Mouse (Mus musculus): ENCODE data around the gene Ddx25. TPM values are rescaled to one million over a fixed set of nuclear protein-coding genes. Genes with fewer than 3 reads are reported as not detected.

Gene Ddx25
- 0.10 and 0.12 TPM in 2 replicates for polyA plus RNA-seq (2012; ENCODE audit: low replicate concordance)

GRCm38 (mm10) chr9:35558257-35559008 is at the start of gene Ddx25, which contains the start of gene Pus3:
Ddx25 (minus strand) TSS chr9:35558528.
Pus3 (plus strand) TSS chr9:35558595.

GRCm38 (mm10) chr9:35569571-35570534 is 11.5 kb upstream of the Ddx25 start, which contains the start of the genes Pate2 and Hyls1:
Pate2 (plus strand) TSS chr9:35570284.
Hyls1 (minus strand) TSS chr9:35570398.

GRCm38 (mm10) chr9:35518169-35518568 is 40.2 kb downstream of the Ddx25 start, which contains the start of gene Gm1113:
Gm1113 (minus strand) TSS chr9:35518269.

Other genes starting within 250 kb of the Ddx25 start
- gene Cdon, start 137.4 kb downstream of the Ddx25 start, polyA plus RNA-seq (2012; ENCODE audit: low replicate concordance): 0.62 and 1.0 TPM in 2 replicates
- not detected in 2 replicates for gene Gm1113, start 40.3 kb downstream of the Ddx25 start, polyA plus RNA-seq (2012; ENCODE audit: low replicate concordance)
- gene Pus3, start 67 bp upstream of the Ddx25 start, polyA plus RNA-seq (2012; ENCODE audit: low replicate concordance): 0.81 and 2.2 TPM in 2 replicates
- gene Pate2, start 11.8 kb upstream of the Ddx25 start, polyA plus RNA-seq (2012; ENCODE audit: low replicate concordance): 0.16 and 0.33 TPM in 2 replicates
- gene Hyls1, start 11.9 kb upstream of the Ddx25 start, polyA plus RNA-seq (2012; ENCODE audit: low replicate concordance): 2.8 and 2.9 TPM in 2 replicates
- gene Pate4, start 53.4 kb upstream of the Ddx25 start, polyA plus RNA-seq (2012; ENCODE audit: low replicate concordance): not detected in 2 replicates
- gene Pate3, start 89.7 kb upstream of the Ddx25 start, polyA plus RNA-seq (2012; ENCODE audit: low replicate concordance): not detected in 2 replicates
- gene Pate1, start 128.9 kb upstream of the Ddx25 start, polyA plus RNA-seq (2012; ENCODE audit: low replicate concordance): not detected in 2 replicates
- gene Gm17677, start 182.5 kb upstream of the Ddx25 start, polyA plus RNA-seq (2012; ENCODE audit: low replicate concordance): not detected in 2 replicates
- gene Gm17727, start 219.6 kb upstream of the Ddx25 start, polyA plus RNA-seq (2012; ENCODE audit: low replicate concordance): not detected in 2 replicates
- gene Gm27235, start 231.6 kb upstream of the Ddx25 start, polyA plus RNA-seq (2012; ENCODE audit: low replicate concordance): not detected in 2 replicates
- gene D730048I06Rik, start 231.6 kb upstream of the Ddx25 start, polyA plus RNA-seq (2012; ENCODE audit: low replicate concordance): not detected in 2 replicates